Mouse (Mus musculus) ES-Bruce4 (cell line): Measurements from ENCODE around the gene Fndc7.

Experiments used
- CTCF ChIP-seq: IDR thresholded peaks from one replicate; pipeline ENCODE4 v1.8.1; 2011; ENCODE audit warnings: low read depth, low read length
- EP300 ChIP-seq: IDR thresholded peaks from 2 replicates; pipeline ENCODE4 v1.6.1; 2011; ENCODE audit warnings: low read depth, low read length; ENCODE audit not compliant: insufficient read depth
- POLR2A ChIP-seq: IDR thresholded peaks from one replicate; pipeline ENCODE4 v1.8.1; 2011; ENCODE audit warnings: low read length; ENCODE audit not compliant: insufficient read depth

GRCm38 (mm10) chr3:108855864-108856263, 33.9 kb downstream of the Fndc7 start:
- TF ChIP-seq CTCF (no peak), POLR2A (no peak), EP300 (no peak)
